23 mouse cellular contexts compared by ENCODE assay signal in genomic region chr3:102762388-102762787, GRCm38 (mm10). TPM values are rescaled to one million over a fixed set of nuclear protein-coding genes. Genes with fewer than 3 reads are reported as not detected.
A peak's percentile ranks its signal among the peaks of the same experiment; 100 is the strongest.
DNase-seq lines count a peak whose midpoint lies in the region; ATAC-seq and TF ChIP-seq lines count a peak whose summit lies in the region.
"Had no signal": no experiment of that assay in that cellular context is flagged by ENCODE, and none has a peak within 500 bp of the region (broad histone marks: within the 10 kb centered on the region; RNA-seq: fewer than 3 reads in every experiment).

No protein-coding gene starts in this region.

- peak; percentile 80 for DNase-seq in heart, adult 11 months
- DNase-seq in heart, postnatal 14 days: no peak
- peak; percentile 25 for DNase-seq in midbrain, postnatal 0 days (ENCODE audit: low spot score)
- no peak for DNase-seq in midbrain, embryonic 14.5 days
- DNase-seq in layer of hippocampus, adult 9-10 months (ENCODE audit: low spot score): peak; percentile 30
- no peak for DNase-seq in urinary bladder, postnatal 10 days (ENCODE audit: low spot score)
- DNase-seq: cerebellum, adult 9-11 months; heart, postnatal 36 days; lung, adult 2 months; lung, postnatal 4 days; right cerebral cortex, postnatal 14 days; thymus, postnatal 14 days had no signal

- 62% methylated on average over 3 of the region's 3 CpGs for WGBS in midbrain, postnatal 0 days
- WGBS in midbrain, embryonic 14.5 days: 53% methylated on average over 3 of the region's 3 CpGs
- WGBS in hindbrain, embryonic 13.5 days: 18% methylated on average over 3 of the region's 3 CpGs

- TF ChIP-seq CTCF in midbrain, postnatal 0 days (IDR thresholded peaks at IDR 0.05): no peak

- peak; percentile 50; the same call in 1 of the 2 replicates for ATAC-seq in midbrain, postnatal 0 days (ENCODE audit: low FRiP score)
- no peak for ATAC-seq in midbrain, embryonic 14.5 days (ENCODE audit: low FRiP score, low TSS enrichment)
- peak; percentile 55 for ATAC-seq in hindbrain, embryonic 13.5 days (ENCODE audit: low FRiP score)
- ATAC-seq: intestine, postnatal 0 days had no signal

- H3K27ac ChIP-seq in midbrain, postnatal 0 days (ENCODE audit: low read depth, low read length): no peak overlapping the region
- H3K27ac ChIP-seq in midbrain, embryonic 14.5 days (replicated peaks; ENCODE audit: low read depth, low read length): no peak overlapping the region
- 0 out of 2 replicates have a peak overlapping the region, but pooled peaks have one; percentile 55 for H3K27ac ChIP-seq in hindbrain, embryonic 13.5 days
- H3K27ac ChIP-seq: neural tube, embryonic 12.5 days had no signal

- H3K27me3 ChIP-seq in midbrain, postnatal 0 days (ENCODE audit: insufficient read depth, low read length): no peaks in the 10 kb centered on the region
- H3K27me3 ChIP-seq in midbrain, embryonic 14.5 days (ENCODE audit: control insufficient read depth, insufficient read depth, low read length): no peaks in the 10 kb centered on the region
- no peaks in the 10 kb centered on the region for H3K27me3 ChIP-seq in hindbrain, embryonic 13.5 days
- H3K27me3 ChIP-seq: heart, embryonic 12.5 days; neural tube, embryonic 12.5 days had no signal

- H3K36me3 ChIP-seq in midbrain, postnatal 0 days (ENCODE audit: insufficient read depth, low read length): peaks cover 23% of the 10 kb centered on the region
- H3K36me3 ChIP-seq in midbrain, embryonic 14.5 days (ENCODE audit: control insufficient read depth, insufficient read depth, low read length): peaks cover 27% of the 10 kb centered on the region
- H3K36me3 ChIP-seq in hindbrain, embryonic 13.5 days: peaks cover 44% of the 10 kb centered on the region
- H3K36me3 ChIP-seq: G1E had no signal

- H3K4me1 ChIP-seq in midbrain, postnatal 0 days (ENCODE audit: insufficient read depth, low read length): peaks cover 7% of the 10 kb centered on the region; the same call in 1 of the 2 replicates
- H3K4me1 ChIP-seq in midbrain, embryonic 14.5 days (ENCODE audit: control insufficient read depth, insufficient read depth, low read length): peaks cover 7% of the 10 kb centered on the region; the same call in 1 of the 2 replicates
- H3K4me1 ChIP-seq in hindbrain, embryonic 13.5 days (replicated peaks): peaks cover 21% of the 10 kb centered on the region

- intact Hi-C loops in heart, postnatal 14 days (cut with DNase I): loop anchor here (5.0 kb wide), 1 partner anchor 45 kb away; no protein-coding TSS in a partner anchor

- H3K4me3 ChIP-seq in midbrain, postnatal 0 days (ENCODE audit: low read depth, low read length): no peak overlapping the region
- no peak overlapping the region for H3K4me3 ChIP-seq in midbrain, embryonic 14.5 days (replicated peaks; ENCODE audit: low read depth, low read length)
- H3K4me3 ChIP-seq in hindbrain, embryonic 13.5 days: no peak overlapping the region
- H3K4me3 ChIP-seq: heart, embryonic 12.5 days; neural tube, embryonic 12.5 days had no signal

- no peak overlapping the region for H3K4me2 ChIP-seq in midbrain, postnatal 0 days (ENCODE audit: low read depth, low read length, poor library complexity, severe bottlenecking)
- H3K4me2 ChIP-seq in midbrain, embryonic 14.5 days (ENCODE audit: low read length): no peak overlapping the region
- no peak overlapping the region for H3K4me2 ChIP-seq in hindbrain, embryonic 13.5 days
- H3K4me2 ChIP-seq: heart, embryonic 12.5 days; neural tube, embryonic 12.5 days had no signal

- no peak overlapping the region for H3K9ac ChIP-seq in midbrain, postnatal 0 days (replicated peaks; ENCODE audit: low read length, poor library complexity, severe bottlenecking)
- H3K9ac ChIP-seq in midbrain, embryonic 14.5 days (replicated peaks; ENCODE audit: low read length): no peak overlapping the region
- no peak overlapping the region for H3K9ac ChIP-seq in hindbrain, embryonic 13.5 days
- H3K9ac ChIP-seq: heart, embryonic 12.5 days; neural tube, embryonic 12.5 days had no signal

- H3K9me3 ChIP-seq in midbrain, postnatal 0 days (ENCODE audit: low read length): no peaks in the 10 kb centered on the region
- H3K9me3 ChIP-seq in midbrain, embryonic 14.5 days (ENCODE audit: control insufficient read depth, low read length): no peaks in the 10 kb centered on the region
- H3K9me3 ChIP-seq in hindbrain, embryonic 13.5 days: no peaks in the 10 kb centered on the region
- H3K9me3 ChIP-seq: G1E; heart, embryonic 12.5 days; neural tube, embryonic 12.5 days had no signal

RNA-seq across cellular contexts. Expression of gene Tshb, which starts 20.1 kb away (rescaled TPM):
- total RNA-seq in heart, postnatal 14 days (2021): not detected
- total RNA-seq in midbrain, postnatal 0 days (2014; rRNA removed): not detected in 2 replicates
- 0.27 and 0.42 TPM in 2 replicates for polyA plus RNA-seq in midbrain, postnatal 0 days (2015; fragmentation: Nextera tagmentation; extraction: Ambion mirVana)
- polyA plus RNA-seq in midbrain, embryonic 14.5 days (2014; fragmentation: Nextera tagmentation; extraction: Ambion mirVana): 0.32 and 0.72 TPM in 2 replicates
- 0.13 and 0.30 TPM in 2 replicates for polyA plus RNA-seq in hindbrain, embryonic 13.5 days (2015; fragmentation: Nextera tagmentation; extraction: Ambion mirVana)
- total RNA-seq: adrenal gland, postnatal 4 days; gastrocnemius, postnatal 4 days; heart, postnatal 36 days; layer of hippocampus, adult 8-10 months; left cerebral cortex, postnatal 25 days; liver, adult 2 months had no signal
- polyA plus RNA-seq: G1E; kidney, embryonic 16.5 days; liver, adult 2 months had no signal

RNA-seq across cellular contexts. Expression of gene Tspan2, which starts 28.1 kb away (rescaled TPM):
- 10 to 100 TPM; 21.8 to 22.1 TPM for total RNA-seq in heart, postnatal 14 days (2021)
- total RNA-seq in midbrain, postnatal 0 days (2014; rRNA removed): 25.9 and 26.1 TPM in 2 replicates
- 13.4 and 15.5 TPM in 2 replicates for polyA plus RNA-seq in midbrain, postnatal 0 days (2015; fragmentation: Nextera tagmentation; extraction: Ambion mirVana)
- 10.4 and 10.5 TPM in 2 replicates for polyA plus RNA-seq in midbrain, embryonic 14.5 days (2014; fragmentation: Nextera tagmentation; extraction: Ambion mirVana)
- 7.5 and 8.6 TPM in 2 replicates for polyA plus RNA-seq in hindbrain, embryonic 13.5 days (2015; fragmentation: Nextera tagmentation; extraction: Ambion mirVana)
- polyA plus RNA-seq: G1E had no signal

Comparison
In these comparisons a context has a peak if more than half of its experiments do, and no peak if none do; other contexts are left out.
1. DNase-seq: peak in heart, adult 11 months (single experiment), midbrain, postnatal 0 days (single experiment) and layer of hippocampus, adult 9-10 months (single experiment); none in heart, postnatal 14 days (0 of 2), midbrain, embryonic 14.5 days (single experiment) and urinary bladder, postnatal 10 days (single experiment).